Mouse (Mus musculus) ovary, postnatal 14 days (tissue): ENCODE data around the gene Ankrd35.
"Not testable (repeated sequence)": the region's sequence is repeated elsewhere in the genome, so short reads cannot be mapped to it uniquely, and the experiment has no call there.

Experiments
- DNase-seq: peaks from one replicate; pipeline ENCODE4 v3.0.0; 2022; ENCODE audit warnings: low spot score

Ankrd35 gene

GRCm38 (mm10) chr3:96673514-96673913 lies 3.6 kb downstream of the Ankrd35 start:
- no peak for DNase-seq

- DNase-seq: no peak
Measured at GRCm38 (mm10) chr3:96674442-96674841, 4.5 kb downstream of the Ankrd35 start.

- DNase-seq: no peak
Measured at GRCm38 (mm10) chr3:96675171-96675570, 5.2 kb downstream of the Ankrd35 start.

GRCm38 (mm10) chr3:96675690-96676089 lies 5.8 kb downstream of the Ankrd35 start:
- no peak for DNase-seq

GRCm38 (mm10) chr3:96678456-96678855 lies 8.5 kb downstream of the Ankrd35 start:
- DNase-seq: no peak

- DNase-seq: no peak
Measured at GRCm38 (mm10) chr3:96679159-96679674, 9.3 kb downstream of the Ankrd35 start.

- DNase-seq: no peak
Measured at GRCm38 (mm10) chr3:96680269-96680956, 10.5 kb downstream of the Ankrd35 start.

GRCm38 (mm10) chr3:96683496-96683895 lies 13.6 kb downstream of the Ankrd35 start:
- no peak for DNase-seq

- DNase-seq: no peak
Measured at GRCm38 (mm10) chr3:96684151-96684821, 14.4 kb downstream of the Ankrd35 start.

- no peak for DNase-seq
Measured at GRCm38 (mm10) chr3:96684822-96685156, 14.9 kb downstream of the Ankrd35 start.

- DNase-seq: not testable (repeated sequence)
Measured at GRCm38 (mm10) chr3:96686057-96686456, 16.1 kb downstream of the Ankrd35 start.

GRCm38 (mm10) chr3:96688854-96689253 lies 18.9 kb downstream of the Ankrd35 start:
- DNase-seq: no peak

GRCm38 (mm10) chr3:96690298-96690697 lies 20.4 kb downstream of the Ankrd35 start:
- DNase-seq: no peak

- peak; percentile 46 for DNase-seq
Measured at GRCm38 (mm10) chr3:96692506-96692905, 22.6 kb downstream of the Ankrd35 start.

GRCm38 (mm10) chr3:96693579-96693978 lies 23.6 kb downstream of the Ankrd35 start:
- DNase-seq: no peak

- DNase-seq: peak; percentile 78
Measured at GRCm38 (mm10) chr3:96696198-96696765, 26.4 kb downstream of the Ankrd35 start, which contains the start of gene Pias3. Pias3 (plus strand) TSS chr3:96696384.

GRCm38 (mm10) chr3:96696766-96697732 lies 27.1 kb downstream of the Ankrd35 start:
- DNase-seq: peak; percentile 84

- no peak for DNase-seq
Measured at GRCm38 (mm10) chr3:96698993-96699690, 29.2 kb downstream of the Ankrd35 start.

GRCm38 (mm10) chr3:96700376-96700775 lies 30.4 kb downstream of the Ankrd35 start:
- no peak for DNase-seq

- no peak for DNase-seq
Measured at GRCm38 (mm10) chr3:96701003-96701402, 31.1 kb downstream of the Ankrd35 start.

- no peak for DNase-seq
Measured at GRCm38 (mm10) chr3:96704778-96705177, 34.8 kb downstream of the Ankrd35 start.
